Mouse (Mus musculus) embryonic facial prominence, embryonic 15.5 days (tissue): ENCODE results near the gene Hcn2. TPM values are rescaled to one million over a fixed set of nuclear protein-coding genes. Genes with fewer than 3 reads are reported as not detected.
"Not testable (repeated sequence)": the region's sequence is repeated elsewhere in the genome, so short reads cannot be mapped to it uniquely, and the experiment has no call there.

Experiments
- ATAC-seq: fragments of 200-750 bp; cut with Nextera tagmentation; 2 replicates; pipeline ENCODE4 v1.8.0; 2017; ENCODE audit warnings: low read depth, moderate TSS enrichment; ENCODE audit not compliant: insufficient number of reproducible peaks, low FRiP score, low TSS enrichment
- H3K27ac ChIP-seq: fragments of 300-500 bp; sonication (generic); replicated peaks from 2 replicates; pipeline ENCODE4 v1.5.1; 2015; ENCODE audit warnings: mild to moderate bottlenecking, inconsistent platforms
- H3K27me3 ChIP-seq: fragments of 300-500 bp; sonication (generic); 2 replicates; pipeline ENCODE4 v1.6.1; 2015; ENCODE audit warnings: inconsistent platforms
- H3K36me3 ChIP-seq: fragments of 300-500 bp; sonication (generic); 2 replicates; pipeline ENCODE4 v1.6.1; 2015; ENCODE audit warnings: mild to moderate bottlenecking, inconsistent platforms
- H3K4me1 ChIP-seq: fragments of 300-500 bp; sonication (generic); 2 replicates; pipeline ENCODE4 v1.6.1; 2015; ENCODE audit warnings: inconsistent platforms
- H3K4me2 ChIP-seq: fragments of 300-500 bp; sonication (generic); replicated peaks from 2 replicates; pipeline ENCODE4 v1.6.1; 2015; ENCODE audit warnings: mild to moderate bottlenecking, inconsistent platforms
- H3K4me3 ChIP-seq: fragments of 300-500 bp; sonication (generic); replicated peaks from 2 replicates; pipeline ENCODE4 v1.5.1; 2015; ENCODE audit warnings: mild to moderate bottlenecking, inconsistent platforms
- H3K9ac ChIP-seq: fragments of 300-500 bp; sonication (generic); 2 replicates; pipeline ENCODE4 v1.6.1; 2015; ENCODE audit warnings: inconsistent platforms
- H3K9me3 ChIP-seq: fragments of 300-500 bp; sonication (generic); replicated peaks from 2 replicates; pipeline ENCODE4 v1.6.1; 2016; ENCODE audit warnings: inconsistent platforms
- WGBS: fragments of 180-500 bp; shearing (Covaris S2); methylation state at CpG from one replicate; pipeline ENCODE4 v1.1.7; 2015; 5-methylcytosine and 5-hydroxymethylcytosine counted together
- polyA plus RNA-seq: library from polyadenylated mRNA; unstranded; fragments of >200 nt; fragmentation: Nextera tagmentation; extraction: Ambion mirVana; gene quantifications from 2 replicates; pipeline ENCODE4 v1.2.1, GENCODE M21; 2015

The Hcn2 gene
- polyA plus RNA-seq, 1 experiment from 2014 or later = 0.13 TPM

DNA sequence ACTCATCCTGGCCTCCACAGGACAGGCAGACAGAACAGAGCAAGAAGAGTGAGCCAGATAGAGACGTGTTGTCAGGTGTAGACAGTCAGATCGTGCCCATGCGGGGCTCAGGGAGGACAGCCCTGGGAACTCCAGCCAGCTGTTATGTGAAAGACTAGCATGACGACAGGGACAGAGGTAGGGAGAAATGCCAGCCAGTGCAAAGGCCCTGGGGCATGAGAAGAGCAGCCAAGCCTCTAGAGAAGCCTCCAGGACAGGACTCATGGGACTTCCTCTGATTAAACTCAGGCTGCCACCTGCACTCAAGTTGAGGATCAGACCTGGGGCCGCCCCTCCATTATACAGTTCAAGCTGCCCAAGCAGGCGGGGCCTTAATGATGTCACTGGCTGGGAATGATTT is 32.1 kb downstream of the Hcn2 start:
- Histone ChIP-seq H3K27me3 (no peaks in the 10 kb centered on the region), H3K4me1 (peaks cover 12% of the 10 kb centered on the region), H3K9ac (no peak overlapping the region), H3K36me3 (peaks cover 12% of the 10 kb centered on the region), H3K4me2 (no peak overlapping the region), H3K27ac (no peak overlapping the region), H3K4me3 (no peak overlapping the region), H3K9me3 (no peaks in the 10 kb centered on the region)
- ATAC-seq = no peak
- 71% methylated on average over 6 of the region's 6 CpGs for whole genome bisulfite sequencing

DNA sequence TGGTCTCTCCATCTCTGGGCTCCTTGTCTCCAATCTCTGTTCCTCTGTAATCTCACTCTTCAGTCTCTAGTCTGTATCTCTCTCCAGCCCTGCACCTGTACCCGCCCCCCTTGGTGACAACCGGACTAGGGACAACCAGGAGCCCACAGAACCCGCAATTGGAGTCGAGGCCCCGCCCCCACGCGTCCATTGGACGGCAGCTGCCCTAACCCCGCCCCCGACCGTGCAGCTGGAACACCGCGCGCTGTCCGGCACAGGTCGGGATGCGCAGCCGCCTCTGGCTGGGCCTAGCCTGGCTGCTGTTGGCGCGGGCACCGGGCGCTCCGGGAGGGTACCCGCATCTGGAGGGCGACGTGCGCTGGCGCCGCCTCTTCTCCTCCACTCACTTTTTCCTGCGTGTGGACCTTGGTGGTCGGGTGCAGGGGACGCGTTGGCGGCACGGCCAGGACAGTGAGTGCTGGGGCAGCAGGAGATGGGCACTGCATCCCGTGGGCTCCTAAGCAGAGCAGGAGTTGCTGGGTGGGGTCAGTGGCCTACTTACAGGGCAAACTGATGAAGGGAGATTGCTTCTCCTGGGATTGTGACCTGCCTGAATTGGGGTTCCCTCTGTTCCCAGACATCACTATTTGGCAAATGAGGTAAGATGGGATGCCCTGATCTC is 38.6 kb downstream of the Hcn2 start, which contains the start of gene Fgf22:
Gene Fgf22, plus strand, starts transcription at position 221 of the 661 bp plus-strand sequence.
- under 1% methylated on average over 36 of the region's 36 CpGs for WGBS
- peak; percentile 79 for ATAC-seq
- H3K9ac ChIP-seq = peak within 1 kb of the TSS; percentile 18; the same call in 1 of the 2 replicates

GRCm38 (mm10) chr10:79755854-79756253 is 39.4 kb downstream of the Hcn2 start:
- Histone ChIP-seq H3K4me3 (no peak overlapping the region), H3K4me2 (no peak overlapping the region), H3K9ac (no peak overlapping the region), H3K27me3 (no peaks in the 10 kb centered on the region), H3K27ac (no peak overlapping the region), H3K36me3 (peaks cover 47% of the 10 kb centered on the region), H3K9me3 (no peaks in the 10 kb centered on the region), H3K4me1 (peaks cover 10% of the 10 kb centered on the region)
- 79% methylated on average over 3 of the region's 3 CpGs for WGBS
- ATAC-seq = no peak

More for the DNA sequence above, 38.6 kb downstream of the Hcn2 start, which contains the start of gene Fgf22:
- peaks cover 38% of the 10 kb centered on the region for H3K36me3 ChIP-seq
- no peak within 1 kb of the TSS for H3K27ac ChIP-seq
- H3K4me3 ChIP-seq = peak within 1 kb of the TSS; percentile 31
- peak within 1 kb of the TSS; percentile 63 for H3K4me2 ChIP-seq
- H3K4me1 ChIP-seq = peaks cover 10% of the 10 kb centered on the region
- H3K27me3 ChIP-seq = no peaks in the 10 kb centered on the region
- H3K9me3 ChIP-seq = no peaks in the 10 kb centered on the region

DNA sequence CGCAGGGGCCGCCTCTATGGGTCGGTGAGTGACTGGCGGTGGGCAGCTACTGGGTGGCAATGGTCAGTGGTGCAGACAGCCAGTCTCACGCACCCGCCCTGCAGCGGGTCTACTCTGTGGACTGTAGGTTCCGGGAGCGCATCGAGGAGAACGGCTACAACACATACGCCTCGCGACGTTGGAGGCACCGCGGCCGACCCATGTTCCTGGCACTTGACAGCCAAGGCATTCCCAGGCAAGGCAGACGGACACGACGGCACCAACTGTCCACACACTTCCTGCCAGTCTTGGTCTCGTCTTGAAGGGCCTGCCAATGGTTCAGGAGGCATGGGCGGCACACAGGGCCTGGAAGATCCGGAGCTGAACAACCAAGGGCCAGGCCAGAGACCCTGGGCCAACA is 40.2 kb downstream of the Hcn2 start:
- no peak overlapping the region for H3K4me3 ChIP-seq
- ATAC-seq = no peak
- no peak overlapping the region for H3K9ac ChIP-seq
- no peaks in the 10 kb centered on the region for H3K27me3 ChIP-seq
- no peak overlapping the region for H3K4me2 ChIP-seq
- 91% methylated on average over 24 of the region's 24 CpGs for WGBS
- H3K4me1 ChIP-seq = peaks cover 10% of the 10 kb centered on the region
- H3K9me3 ChIP-seq = no peaks in the 10 kb centered on the region
- peaks cover 55% of the 10 kb centered on the region for H3K36me3 ChIP-seq
- no peak overlapping the region for H3K27ac ChIP-seq

GRCm38 (mm10) chr10:79759675-79760074 is 43.2 kb downstream of the Hcn2 start:
- H3K4me1 ChIP-seq = peaks cover 22% of the 10 kb centered on the region
- H3K9me3 ChIP-seq, H3K4me3 ChIP-seq, H3K9ac ChIP-seq, H3K27ac ChIP-seq, H3K27me3 ChIP-seq, ATAC-seq, H3K4me2 ChIP-seq: not testable (repeated sequence)
- 86% methylated on average over 1 of the region's 1 CpGs for WGBS
- H3K36me3 ChIP-seq = peaks cover 68% of the 10 kb centered on the region

- Histone ChIP-seq H3K4me1 (peaks cover 22% of the 10 kb centered on the region), H3K27me3 (no peaks in the 10 kb centered on the region), H3K4me2 (no peak overlapping the region), H3K27ac (no peak overlapping the region), H3K36me3 (peaks cover 68% of the 10 kb centered on the region), H3K9ac (no peak overlapping the region), H3K9me3 (no peaks in the 10 kb centered on the region), H3K4me3 (no peak overlapping the region)
- WGBS = 89% methylated on average over 11 of the region's 11 CpGs
- ATAC-seq = 0 out of 2 replicates have a peak, but pooled peaks have one; percentile 39
Observed at GRCm38 (mm10) chr10:79760603-79761143, 44.2 kb downstream of the Hcn2 start.

- Histone ChIP-seq H3K27ac (no peak overlapping the region), H3K9ac (no peak overlapping the region), H3K4me3 (no peak overlapping the region), H3K9me3 (no peaks in the 10 kb centered on the region), H3K4me1 (peaks cover 32% of the 10 kb centered on the region), H3K36me3 (peaks cover 48% of the 10 kb centered on the region), H3K27me3 (no peaks in the 10 kb centered on the region), H3K4me2 (no peak overlapping the region)
- ATAC-seq = no peak
- WGBS = 93% methylated on average over 3 of the region's 3 CpGs
Observed at GRCm38 (mm10) chr10:79762875-79763274, 46.4 kb downstream of the Hcn2 start.

DNA sequence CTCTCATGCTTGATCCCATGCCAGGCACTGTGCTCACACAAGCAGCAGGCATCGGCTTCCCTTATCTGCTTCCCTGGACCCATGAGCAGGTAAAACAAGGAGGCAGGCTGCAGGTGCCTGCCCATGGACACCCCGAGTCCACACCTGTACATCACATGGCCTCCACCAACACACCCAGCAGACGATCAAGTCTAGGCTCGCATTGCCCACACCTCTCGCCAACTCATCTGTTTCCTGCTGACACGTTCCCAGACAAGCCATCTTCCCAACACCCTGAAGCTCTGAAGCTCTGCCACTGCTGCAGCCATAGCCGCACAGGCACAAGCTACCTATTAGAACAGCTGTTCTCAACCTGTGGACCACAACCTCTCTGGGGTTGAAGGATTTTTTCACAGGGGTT is 47.8 kb downstream of the Hcn2 start:
- 66% methylated on average over 7 of the region's 7 CpGs for WGBS
- H3K9ac ChIP-seq = peak overlapping the region; percentile 15; the same call in 1 of the 2 replicates
- H3K27ac ChIP-seq = 0 out of 2 replicates have a peak overlapping the region, but pooled peaks have one; percentile 39
- H3K4me1 ChIP-seq = peaks cover 40% of the 10 kb centered on the region
- H3K4me2 ChIP-seq = 0 out of 2 replicates have a peak overlapping the region, but pooled peaks have one; percentile 10
- H3K9me3 ChIP-seq = no peaks in the 10 kb centered on the region
- peaks cover 35% of the 10 kb centered on the region for H3K36me3 ChIP-seq
- ATAC-seq = no peak
- no peaks in the 10 kb centered on the region for H3K27me3 ChIP-seq
- 0 out of 2 replicates have a peak overlapping the region, but pooled peaks have one; percentile 8 for H3K4me3 ChIP-seq

DNA sequence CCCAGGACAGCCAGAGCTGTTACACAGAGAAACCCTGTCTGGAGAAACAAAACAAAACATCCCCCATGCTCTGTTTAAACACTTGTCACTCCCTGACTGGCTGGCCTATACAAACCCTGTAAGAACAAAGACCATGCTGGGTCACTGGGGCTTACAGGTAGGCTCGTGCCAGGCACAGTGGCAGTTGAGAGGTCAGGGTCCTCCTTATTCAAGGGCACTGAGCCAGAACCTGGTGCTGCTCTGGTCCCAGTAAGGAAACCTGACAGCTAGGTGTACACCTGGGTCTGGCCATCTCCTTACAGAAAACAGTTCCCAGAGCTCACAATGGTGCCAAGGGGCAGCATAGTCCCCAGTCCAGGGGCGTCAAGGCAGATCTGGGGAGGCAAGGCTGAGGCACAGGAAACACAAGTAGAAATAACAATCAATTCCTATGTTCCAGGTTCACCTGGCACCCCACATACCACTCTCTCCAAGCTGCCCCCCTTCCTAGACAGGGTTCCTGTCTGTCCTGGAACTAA is 48.9 kb downstream of the Hcn2 start:
- peaks cover 27% of the 10 kb centered on the region for H3K36me3 ChIP-seq
- peak overlapping the region; percentile 83 for H3K4me2 ChIP-seq
- H3K4me1 ChIP-seq = peaks cover 40% of the 10 kb centered on the region
- H3K9ac ChIP-seq = peak overlapping the region; percentile 97; the same call in 1 of the 2 replicates
- 79% methylated on average over 2 of the region's 2 CpGs for WGBS
- H3K27me3 ChIP-seq = no peaks in the 10 kb centered on the region
- peak overlapping the region; percentile 88 for H3K4me3 ChIP-seq
- no peak overlapping the region for H3K27ac ChIP-seq
- ATAC-seq = no peak
- H3K9me3 ChIP-seq = no peaks in the 10 kb centered on the region

GRCm38 (mm10) chr10:79766001-79766507 is 49.6 kb downstream of the Hcn2 start:
- Histone ChIP-seq H3K9me3 (no peaks in the 10 kb centered on the region), H3K4me2 (peak overlapping the region; percentile 83), H3K27me3 (no peaks in the 10 kb centered on the region), H3K9ac (peak overlapping the region; percentile 97), H3K27ac (peak overlapping the region; percentile 96), H3K36me3 (peaks cover 19% of the 10 kb centered on the region), H3K4me3 (peak overlapping the region; percentile 88), H3K4me1 (peaks cover 40% of the 10 kb centered on the region)
- no peak for ATAC-seq
- 5% methylated on average over 16 of the region's 16 CpGs for WGBS
